Mouse (Mus musculus) liver, embryonic 11.5 days (tissue): ENCODE data around the gene Jarid2. TPM values are rescaled to one million over a fixed set of nuclear protein-coding genes. Genes with fewer than 3 reads are reported as not detected.

ENCODE experiments used
- ATAC-seq: fragments of 200-750 bp; cut with Nextera tagmentation; replicated peaks from 2 replicates; pipeline ENCODE4 v1.8.0; 2017; ENCODE audit warnings: moderate number of reproducible peaks, mild to moderate bottlenecking, moderate TSS enrichment, moderate library complexity; ENCODE audit not compliant: low FRiP score
- DNase-seq: peaks from one replicate; pipeline ENCODE4 v3.0.0-alpha.2; 2017; ENCODE audit warnings: low spot score
- H3K27ac ChIP-seq: fragments of 300-500 bp; sonication (generic); 2 replicates; pipeline ENCODE4 v1.5.1; 2014; ENCODE audit warnings: mild to moderate bottlenecking, low read depth, low read length, control low read depth
- H3K27me3 ChIP-seq: fragments of 300-500 bp; sonication (generic); replicated peaks from 2 replicates; pipeline ENCODE4 v1.6.1; 2014; ENCODE audit warnings: low read length, mixed read lengths; ENCODE audit not compliant: control insufficient read depth, insufficient read depth
- H3K36me3 ChIP-seq: fragments of 300-500 bp; sonication (generic); 2 replicates; pipeline ENCODE4 v1.6.1; 2014; ENCODE audit warnings: mild to moderate bottlenecking, low read length, moderate library complexity, mixed read lengths; ENCODE audit not compliant: control insufficient read depth, insufficient read depth
- H3K4me1 ChIP-seq: fragments of 300-500 bp; sonication (generic); replicated peaks from 2 replicates; pipeline ENCODE4 v1.6.1; 2014; ENCODE audit warnings: low read length, mixed read lengths; ENCODE audit not compliant: control insufficient read depth, insufficient read depth
- H3K4me2 ChIP-seq: fragments of 300-500 bp; sonication (generic); 2 replicates; pipeline ENCODE4 v1.6.1; 2014; ENCODE audit warnings: mild to moderate bottlenecking, control low read depth, moderate library complexity
- H3K4me3 ChIP-seq: fragments of 300-500 bp; sonication (generic); 2 replicates; pipeline ENCODE4 v1.5.1; 2014; ENCODE audit warnings: low read depth, low read length, control low read depth
- H3K9ac ChIP-seq: fragments of 300-500 bp; sonication (generic); 2 replicates; pipeline ENCODE4 v1.6.1; 2014; ENCODE audit warnings: low read depth, low read length, control low read depth
- H3K9me3 ChIP-seq: fragments of 300-500 bp; sonication (generic); 2 replicates; pipeline ENCODE4 v1.6.1; 2016; ENCODE audit warnings: low read length, inconsistent platforms, mixed read lengths; ENCODE audit not compliant: control insufficient read depth
- WGBS: fragments of 180-500 bp; shearing (Covaris S2); extraction: QIAGEN DNeasy Blood & Tissue Kit; methylation state at CpG from one replicate; pipeline ENCODE4 v1.1.7; 2014; 5-methylcytosine and 5-hydroxymethylcytosine counted together
- polyA plus RNA-seq: library from polyadenylated mRNA; unstranded; fragments of >200 nt; fragmentation: Nextera tagmentation; extraction: Ambion mirVana; gene quantifications from 2 replicates; pipeline ENCODE4 v1.2.1, GENCODE M21; 2014

Jarid2 gene
- polyA plus RNA-seq, 1 experiment from 2014 or later: 19.6 TPM

DNA sequence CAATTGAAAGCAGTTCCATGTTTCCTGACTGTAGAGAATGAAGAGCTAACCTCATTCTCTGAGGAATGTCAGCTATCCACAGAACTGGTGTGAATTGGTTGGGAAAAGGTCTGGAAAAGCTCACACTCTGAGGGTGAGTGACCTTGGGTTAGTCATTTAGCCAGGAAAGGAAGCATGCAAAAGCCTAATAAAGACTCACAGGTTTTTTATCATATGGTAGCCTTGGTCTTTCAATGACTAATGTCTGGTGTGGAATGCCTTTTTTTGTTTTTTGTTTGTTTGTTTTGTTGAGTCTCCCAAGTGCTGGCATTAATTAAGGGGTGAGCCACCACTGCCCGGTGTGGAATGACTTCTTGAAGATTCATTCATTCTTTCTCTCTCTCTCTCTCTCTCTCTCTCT lies 55.3 kb downstream of the Jarid2 start:
- DNase-seq (no peak), ATAC-seq (no peak)
- Histone ChIP-seq H3K4me3 (no peak overlapping the region), H3K4me1 (peaks cover 5% of the 10 kb centered on the region; the same call in 1 of the 2 replicates), H3K36me3 (no peaks in the 10 kb centered on the region), H3K9ac (no peak overlapping the region), H3K27ac (no peak overlapping the region), H3K9me3 (no peaks in the 10 kb centered on the region), H3K4me2 (no peak overlapping the region), H3K27me3 (no peaks in the 10 kb centered on the region)
- WGBS: 89% methylated on average over 1 of the region's 1 CpGs

DNA sequence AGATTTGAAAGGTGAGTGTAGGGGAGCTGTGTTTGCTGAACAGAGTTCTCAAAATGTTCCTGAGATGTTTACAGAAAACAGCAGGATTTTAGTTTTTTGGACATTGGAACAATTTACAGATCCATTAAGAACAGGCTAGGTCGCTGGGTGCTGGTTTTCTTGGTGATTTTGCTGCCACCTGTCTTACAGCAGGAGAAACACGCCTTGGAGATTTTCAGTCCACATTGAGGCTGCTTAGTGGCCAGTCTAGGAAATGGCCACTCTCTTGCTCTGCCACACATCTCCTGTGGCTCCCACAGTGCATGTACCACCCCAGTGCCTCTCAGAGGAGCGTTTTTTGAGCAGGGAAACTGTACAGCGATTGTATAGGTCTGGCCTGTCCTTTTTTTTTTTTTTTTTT lies 57.0 kb downstream of the Jarid2 start:
- WGBS: 44% methylated on average over 4 of the region's 4 CpGs
- no peak for DNase-seq
- H3K9ac ChIP-seq: no peak overlapping the region
- H3K27me3 ChIP-seq: no peaks in the 10 kb centered on the region
- no peak overlapping the region for H3K4me3 ChIP-seq
- H3K36me3 ChIP-seq: no peaks in the 10 kb centered on the region
- H3K4me1 ChIP-seq: no peaks in the 10 kb centered on the region
- no peaks in the 10 kb centered on the region for H3K9me3 ChIP-seq
- no peak overlapping the region for H3K4me2 ChIP-seq
- H3K27ac ChIP-seq: no peak overlapping the region
- ATAC-seq: no peak

DNA sequence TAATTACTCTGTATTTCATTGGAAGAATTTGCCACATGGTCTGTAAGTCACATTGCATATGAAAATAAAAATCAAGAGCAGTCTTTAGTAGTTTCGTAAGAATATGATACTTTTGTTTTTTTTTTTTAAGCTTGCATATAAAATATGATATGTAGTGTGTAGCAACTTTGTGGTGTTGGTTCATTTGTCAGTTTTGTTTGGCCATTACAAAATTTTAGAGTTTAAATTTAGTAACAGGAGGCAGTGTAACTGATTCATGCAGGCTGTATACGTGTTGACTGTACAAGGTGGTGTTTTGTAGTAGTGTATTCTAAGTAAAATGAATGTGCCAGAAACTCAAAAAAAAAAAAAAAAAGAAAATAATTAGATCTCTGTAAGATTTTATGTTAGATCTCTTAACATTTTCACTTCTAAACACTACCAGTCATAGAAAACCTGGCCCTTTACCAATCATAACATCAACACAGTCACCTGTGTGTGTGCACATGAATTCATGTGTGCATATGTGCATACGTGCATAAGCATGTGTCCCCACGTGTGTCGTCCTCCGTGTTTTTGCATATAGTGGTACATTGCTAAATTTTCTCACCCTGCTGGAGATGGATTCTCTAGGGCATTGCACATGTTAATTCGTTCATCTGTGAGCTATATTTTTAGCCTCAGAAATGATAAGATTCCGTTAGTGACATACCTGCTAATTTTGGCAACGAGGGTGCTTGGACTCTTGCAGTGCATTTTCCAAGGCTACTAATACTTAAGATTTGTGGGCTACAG lies 59.3 kb downstream of the Jarid2 start:
- ATAC-seq (no peak), DNase-seq (no peak)
- Histone ChIP-seq H3K27me3 (no peaks in the 10 kb centered on the region), H3K9me3 (no peaks in the 10 kb centered on the region), H3K36me3 (no peaks in the 10 kb centered on the region), H3K4me2 (no peak overlapping the region), H3K27ac (no peak overlapping the region), H3K4me3 (no peak overlapping the region), H3K4me1 (no peaks in the 10 kb centered on the region), H3K9ac (no peak overlapping the region)
- 83% methylated on average over 9 of the region's 9 CpGs for WGBS

DNA sequence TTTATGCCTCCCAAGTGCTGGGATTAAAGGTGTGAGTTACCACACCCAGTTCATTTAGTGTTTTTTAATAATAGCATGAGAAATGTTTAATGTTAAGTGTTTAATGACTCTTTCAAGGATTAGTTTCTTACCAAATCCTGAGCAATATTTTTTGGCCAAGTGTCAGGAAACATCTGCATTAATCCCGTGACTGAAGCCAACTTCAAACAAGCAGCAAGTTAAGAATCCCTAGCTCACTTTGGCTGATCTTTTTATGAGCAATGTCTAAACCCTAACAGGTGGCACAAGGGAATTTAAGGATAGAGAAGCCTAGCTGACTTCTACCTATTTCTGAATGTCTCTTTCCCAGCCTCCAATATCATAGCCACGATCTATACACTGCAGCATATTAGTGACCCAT lies 60.7 kb downstream of the Jarid2 start:
- no peak for DNase-seq
- Histone ChIP-seq H3K27ac (no peak overlapping the region), H3K4me3 (no peak overlapping the region), H3K36me3 (no peaks in the 10 kb centered on the region), H3K4me1 (peaks cover 6% of the 10 kb centered on the region; the same call in 1 of the 2 replicates), H3K9ac (no peak overlapping the region), H3K9me3 (no peaks in the 10 kb centered on the region), H3K4me2 (no peak overlapping the region), H3K27me3 (no peaks in the 10 kb centered on the region)
- WGBS: 78% methylated on average over 2 of the region's 2 CpGs
- no peak for ATAC-seq

DNA sequence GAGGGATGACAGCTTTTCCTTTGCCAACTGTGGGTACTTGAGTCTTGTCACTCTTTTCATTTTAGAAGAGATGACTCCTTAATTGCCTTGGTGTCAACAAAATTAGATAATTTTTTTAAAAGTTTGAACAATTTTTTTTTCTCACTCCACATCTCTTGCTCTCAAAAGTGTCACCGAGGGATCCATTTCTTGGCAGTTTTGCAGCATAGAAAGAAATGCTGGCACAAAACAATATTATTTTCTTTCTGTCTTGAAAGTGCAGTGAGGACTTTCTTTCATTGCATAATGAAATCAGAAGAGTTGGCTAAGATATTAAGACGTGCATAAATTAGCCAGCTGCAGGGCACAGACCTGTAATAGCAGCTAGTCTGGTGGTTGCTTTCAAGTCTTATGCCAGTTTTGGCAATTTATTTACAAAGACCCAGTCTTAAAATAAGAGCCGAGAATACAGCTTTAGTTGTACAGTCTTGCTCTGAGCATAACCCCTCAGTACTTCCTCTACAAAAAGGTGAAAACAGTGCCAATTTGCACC lies 63.2 kb downstream of the Jarid2 start:
- no peak overlapping the region for H3K4me3 ChIP-seq
- no peaks in the 10 kb centered on the region for H3K27me3 ChIP-seq
- peaks cover 6% of the 10 kb centered on the region; the same call in 1 of the 2 replicates for H3K4me1 ChIP-seq
- 88% methylated on average over 3 of the region's 3 CpGs for WGBS
- no peak for ATAC-seq
- no peak overlapping the region for H3K9ac ChIP-seq
- no peak overlapping the region for H3K27ac ChIP-seq
- H3K4me2 ChIP-seq: no peak overlapping the region
- H3K9me3 ChIP-seq: no peaks in the 10 kb centered on the region
- no peak for DNase-seq
- no peaks in the 10 kb centered on the region for H3K36me3 ChIP-seq

DNA sequence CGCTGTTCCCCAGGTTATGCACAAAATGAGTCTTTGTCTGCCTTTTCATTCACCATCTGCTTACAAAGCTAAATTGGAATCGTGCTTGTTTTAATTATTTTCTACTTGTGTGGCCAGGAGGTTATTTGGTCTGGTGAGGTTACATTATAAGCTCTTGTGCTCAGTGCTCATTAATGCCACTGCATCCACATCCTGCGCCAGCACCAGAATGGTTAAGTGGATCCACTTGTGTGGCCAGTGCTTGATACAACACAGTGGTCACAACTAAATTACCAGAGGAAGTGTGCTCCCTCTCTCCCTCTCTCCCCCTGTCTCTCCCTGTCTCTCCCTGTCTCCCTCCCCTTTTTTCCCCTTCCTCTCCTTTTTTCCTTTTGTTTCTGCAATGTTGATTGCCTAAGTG lies 66.6 kb downstream of the Jarid2 start:
- WGBS: 70% methylated on average over 3 of the region's 3 CpGs
- Histone ChIP-seq H3K27ac (no peak overlapping the region), H3K4me1 (peaks cover 8% of the 10 kb centered on the region; the same call in 1 of the 2 replicates)

DNA sequence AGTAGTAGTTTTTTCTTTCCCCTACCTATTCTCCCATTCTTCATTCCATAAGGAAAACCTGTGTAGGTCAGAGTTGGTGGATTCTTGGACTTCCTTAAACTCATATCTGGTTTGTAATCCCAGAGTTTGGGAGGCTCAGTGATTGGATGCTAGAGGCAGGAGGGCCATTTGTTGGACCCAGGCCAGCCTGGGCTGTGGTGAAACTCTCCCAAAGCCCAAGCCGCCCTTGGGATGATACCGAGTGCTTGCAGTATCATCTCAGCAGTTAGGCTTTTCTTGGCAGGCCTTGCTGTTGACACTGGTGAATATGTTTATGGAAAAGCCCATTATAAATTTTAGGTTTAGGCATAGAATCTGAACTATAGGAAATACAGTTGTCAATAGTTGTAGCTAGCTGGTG lies 67.5 kb downstream of the Jarid2 start:
- no peak for DNase-seq

More for the DNA sequence above, 66.6 kb downstream of the Jarid2 start:
- no peak for DNase-seq
- no peaks in the 10 kb centered on the region for H3K36me3 ChIP-seq
- ATAC-seq: no peak
- no peak overlapping the region for H3K4me3 ChIP-seq
- H3K9me3 ChIP-seq: no peaks in the 10 kb centered on the region
- H3K27me3 ChIP-seq: no peaks in the 10 kb centered on the region
- no peak overlapping the region for H3K9ac ChIP-seq
- H3K4me2 ChIP-seq: no peak overlapping the region

DNA sequence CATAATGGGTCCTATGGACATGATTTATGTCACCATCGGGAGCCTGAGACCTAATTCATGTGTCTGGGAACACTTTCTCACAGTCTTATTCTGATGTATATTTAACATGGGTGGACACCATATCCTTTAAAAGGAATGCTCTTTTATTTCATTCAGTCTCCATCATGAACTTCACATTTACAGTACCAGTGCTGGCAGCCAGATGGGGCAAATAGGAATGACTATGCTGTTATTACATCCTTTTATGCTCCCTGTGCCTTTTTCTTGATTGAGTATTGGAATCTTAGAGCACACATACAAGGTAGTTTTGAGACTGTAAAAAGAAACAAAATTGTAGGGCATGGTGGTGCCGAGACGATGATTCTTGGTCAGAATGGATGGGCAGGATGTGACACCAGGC lies 69.0 kb downstream of the Jarid2 start:
- H3K27me3 ChIP-seq: no peaks in the 10 kb centered on the region
- WGBS: 91% methylated on average over 3 of the region's 3 CpGs
- no peak overlapping the region for H3K4me2 ChIP-seq
- H3K4me3 ChIP-seq: no peak overlapping the region
- H3K9me3 ChIP-seq: no peaks in the 10 kb centered on the region
- ATAC-seq (no peak), DNase-seq (no peak)
- no peak overlapping the region for H3K27ac ChIP-seq
- H3K36me3 ChIP-seq: no peaks in the 10 kb centered on the region
- peaks cover 12% of the 10 kb centered on the region; the same call in 1 of the 2 replicates for H3K4me1 ChIP-seq
- no peak overlapping the region for H3K9ac ChIP-seq

More for the DNA sequence above, 67.5 kb downstream of the Jarid2 start:
- Histone ChIP-seq H3K27me3 (no peaks in the 10 kb centered on the region), H3K4me1 (peaks cover 12% of the 10 kb centered on the region; the same call in 1 of the 2 replicates), H3K27ac (no peak overlapping the region), H3K4me2 (no peak overlapping the region), H3K36me3 (no peaks in the 10 kb centered on the region), H3K4me3 (no peak overlapping the region), H3K9me3 (no peaks in the 10 kb centered on the region), H3K9ac (no peak overlapping the region)
- ATAC-seq: no peak
- WGBS: 83% methylated on average over 2 of the region's 2 CpGs

DNA sequence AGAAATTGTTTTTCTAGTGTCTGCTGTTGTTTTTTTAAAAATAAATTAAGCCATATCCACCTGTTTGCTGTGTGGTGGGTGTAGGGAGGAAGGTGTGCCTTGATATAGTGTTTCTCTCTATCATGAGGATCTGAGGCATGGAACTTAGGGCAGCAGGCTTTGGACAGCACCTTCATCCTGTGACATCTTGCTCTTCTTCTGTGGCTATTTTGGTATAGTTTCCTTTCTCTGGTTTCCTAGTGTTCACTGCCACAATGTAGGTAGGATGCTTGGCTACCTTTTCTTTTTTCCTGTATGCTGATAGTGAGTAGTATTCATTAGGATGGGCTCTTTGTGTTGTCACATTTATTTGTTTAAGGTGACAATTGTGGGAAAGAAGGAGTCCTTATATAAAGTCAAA lies 69.9 kb downstream of the Jarid2 start:
- Histone ChIP-seq H3K36me3 (no peaks in the 10 kb centered on the region), H3K27me3 (no peaks in the 10 kb centered on the region), H3K4me1 (peaks cover 12% of the 10 kb centered on the region; the same call in 1 of the 2 replicates), H3K27ac (no peak overlapping the region), H3K4me3 (no peak overlapping the region), H3K9ac (no peak overlapping the region), H3K4me2 (no peak overlapping the region), H3K9me3 (no peaks in the 10 kb centered on the region)
- ATAC-seq (no peak), DNase-seq (no peak)
